Mouse (Mus musculus) midbrain, embryonic 13.5 days (tissue): ENCODE measurements at regions not wholly inside any gene's neighbourhood (a gene's known extent, or its start where the extent isn't known, plus 50 kb on each side); places are given as distances from the start of the nearest gene placed in this dataset.

Experiments
- ATAC-seq: fragments of 200-750 bp; cut with Nextera tagmentation; 2 replicates; pipeline ENCODE4 v1.8.0; 2017; ENCODE audit warnings: mild to moderate bottlenecking, moderate TSS enrichment, moderate library complexity
- H3K27ac ChIP-seq: fragments of 300-500 bp; sonication (generic); 2 replicates; pipeline ENCODE4 v1.5.1; 2015; ENCODE audit warnings: inconsistent platforms, mild to moderate bottlenecking, moderate library complexity
- H3K27me3 ChIP-seq: fragments of 300-500 bp; sonication (generic); 2 replicates; pipeline ENCODE4 v1.6.1; 2015; ENCODE audit warnings: mild to moderate bottlenecking, inconsistent platforms
- H3K36me3 ChIP-seq: fragments of 300-500 bp; sonication (generic); 2 replicates; pipeline ENCODE4 v1.6.1; 2015; ENCODE audit warnings: mild to moderate bottlenecking, inconsistent platforms
- H3K4me1 ChIP-seq: fragments of 300-500 bp; sonication (generic); replicated peaks from 2 replicates; pipeline ENCODE4 v1.6.1; 2015; ENCODE audit warnings: inconsistent platforms
- H3K4me2 ChIP-seq: fragments of 300-500 bp; sonication (generic); replicated peaks from 2 replicates; pipeline ENCODE4 v1.6.1; 2015; ENCODE audit warnings: moderate library complexity, mild to moderate bottlenecking, inconsistent platforms
- H3K4me3 ChIP-seq: fragments of 300-500 bp; sonication (generic); replicated peaks from 2 replicates; pipeline ENCODE4 v1.5.1; 2015; ENCODE audit warnings: mild to moderate bottlenecking, inconsistent platforms
- H3K9ac ChIP-seq: fragments of 300-500 bp; sonication (generic); replicated peaks from 2 replicates; pipeline ENCODE4 v1.6.1; 2015; ENCODE audit warnings: mild to moderate bottlenecking, inconsistent platforms
- H3K9me3 ChIP-seq: fragments of 300-500 bp; sonication (generic); 2 replicates; pipeline ENCODE4 v1.6.1; 2016; ENCODE audit warnings: mild to moderate bottlenecking, inconsistent platforms
- WGBS: fragments of 180-500 bp; shearing (Covaris S2); methylation state at CpG from one replicate; pipeline ENCODE4 v1.1.7; 2015; 5-methylcytosine and 5-hydroxymethylcytosine counted together

DNA sequence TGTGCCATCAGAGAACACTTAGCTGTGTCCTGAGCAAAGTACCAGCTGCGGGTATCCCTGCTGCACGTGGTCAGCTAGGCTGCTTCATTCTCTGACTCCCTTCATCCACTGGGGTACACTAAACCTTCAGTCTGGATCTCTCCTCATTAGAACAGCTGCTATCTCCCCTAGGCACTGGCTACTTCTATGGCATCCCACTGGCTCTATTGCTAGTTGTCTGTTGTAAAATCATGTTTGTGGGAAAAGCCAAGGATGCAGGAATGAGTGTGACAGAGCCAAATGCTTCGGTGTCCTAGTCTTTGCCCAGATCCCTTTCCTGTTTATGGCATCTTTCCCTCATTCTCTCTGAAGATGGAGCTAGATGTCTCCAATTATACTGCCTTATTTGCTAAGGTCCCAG, 440.9 kb downstream of the Nbas start:
- Histone ChIP-seq H3K27me3 (no peaks in the 10 kb centered on the region), H3K4me2 (no peak overlapping the region), H3K9me3 (no peaks in the 10 kb centered on the region), H3K9ac (no peak overlapping the region), H3K4me1 (peaks cover 3% of the 10 kb centered on the region; the same call in 1 of the 2 replicates), H3K36me3 (no peaks in the 10 kb centered on the region), H3K4me3 (no peak overlapping the region), H3K27ac (no peak overlapping the region)
- 87% methylated on average over 3 of the region's 3 CpGs for WGBS
- ATAC-seq: no peak

DNA sequence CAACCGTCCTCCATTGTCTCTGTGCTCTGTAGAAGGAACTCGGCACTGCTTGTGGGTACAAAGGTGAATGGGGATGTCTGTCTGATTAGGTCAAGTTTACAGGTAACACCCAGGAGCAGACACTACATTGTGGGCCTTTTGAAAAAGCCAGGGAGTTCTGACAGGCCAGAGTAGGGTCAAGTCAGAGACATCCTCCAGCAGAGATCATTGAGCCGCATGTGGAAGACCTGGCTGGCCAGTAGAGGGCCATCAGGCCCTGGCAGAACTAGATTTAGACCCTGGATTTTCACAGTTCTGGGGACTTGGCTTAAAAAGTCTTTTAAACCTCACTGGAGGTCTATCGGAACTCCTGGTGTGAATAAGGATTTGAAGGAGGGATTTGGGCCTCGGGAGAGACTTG, 438.8 kb downstream of the Nbas start:
- no peak overlapping the region for H3K4me3 ChIP-seq
- no peaks in the 10 kb centered on the region for H3K27me3 ChIP-seq
- no peak overlapping the region for H3K27ac ChIP-seq
- no peaks in the 10 kb centered on the region; the same call in 1 of the 2 replicates for H3K4me1 ChIP-seq
- no peaks in the 10 kb centered on the region for H3K36me3 ChIP-seq
- H3K9ac ChIP-seq: no peak overlapping the region
- H3K4me2 ChIP-seq: no peak overlapping the region
- 74% methylated on average over 5 of the region's 5 CpGs for WGBS
- ATAC-seq: no peak
- H3K9me3 ChIP-seq: no peaks in the 10 kb centered on the region

DNA sequence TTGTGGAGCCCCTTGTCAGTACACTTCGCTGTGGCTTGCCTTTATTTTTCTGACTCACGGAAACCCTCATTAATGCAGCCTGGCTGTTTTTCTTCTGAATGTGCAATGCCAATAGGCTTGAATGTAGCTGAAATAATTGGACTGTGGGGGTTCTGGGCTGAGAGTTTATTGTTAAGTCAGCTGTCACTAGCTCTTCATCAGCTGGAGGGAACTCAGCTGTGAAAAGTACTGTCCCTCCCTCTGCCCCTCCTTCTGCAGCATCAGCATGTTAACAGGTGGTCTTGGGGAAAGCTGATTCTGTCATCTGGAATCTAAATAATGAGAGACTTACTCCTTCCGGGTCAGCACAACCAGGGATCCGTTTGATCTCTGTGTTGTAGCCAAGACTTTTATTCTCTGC, 437.6 kb downstream of the Nbas start:
- H3K9me3 ChIP-seq: no peaks in the 10 kb centered on the region
- H3K4me1 ChIP-seq: no peaks in the 10 kb centered on the region; the same call in 1 of the 2 replicates
- no peaks in the 10 kb centered on the region for H3K36me3 ChIP-seq
- peak; percentile 73 for ATAC-seq
- H3K4me3 ChIP-seq: no peak overlapping the region
- H3K9ac ChIP-seq: no peak overlapping the region
- H3K4me2 ChIP-seq: no peak overlapping the region
- H3K27ac ChIP-seq: no peak overlapping the region
- WGBS: 32% methylated on average over 4 of the region's 4 CpGs
- H3K27me3 ChIP-seq: no peaks in the 10 kb centered on the region

DNA sequence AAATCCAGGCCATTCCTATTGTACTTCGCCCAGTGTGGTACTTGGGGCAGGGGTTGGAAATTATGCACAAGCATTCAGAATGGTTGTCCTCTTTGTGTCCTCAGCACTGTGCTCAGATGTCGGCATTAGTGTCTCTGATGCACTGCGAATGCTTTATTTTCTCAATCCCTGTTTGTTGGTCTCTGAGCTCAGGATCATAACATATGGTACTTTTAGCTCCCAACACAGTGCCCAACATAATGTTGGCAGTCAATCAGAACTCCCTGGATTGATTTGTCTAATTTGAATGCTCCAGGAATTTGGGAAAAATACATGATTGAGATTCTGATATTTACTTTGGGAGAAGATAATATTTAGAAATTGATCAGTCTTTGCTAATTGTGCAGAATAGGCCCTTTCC, 434.7 kb downstream of the Nbas start:
- H3K27me3 ChIP-seq: no peaks in the 10 kb centered on the region
- no peak overlapping the region for H3K27ac ChIP-seq
- no peak overlapping the region for H3K4me2 ChIP-seq
- peak; percentile 45; the same call in 1 of the 2 replicates for ATAC-seq
- no peak overlapping the region for H3K9ac ChIP-seq
- no peaks in the 10 kb centered on the region for H3K9me3 ChIP-seq
- no peaks in the 10 kb centered on the region; the same call in 1 of the 2 replicates for H3K4me1 ChIP-seq
- H3K36me3 ChIP-seq: no peaks in the 10 kb centered on the region
- WGBS: 77% methylated on average over 3 of the region's 3 CpGs
- no peak overlapping the region for H3K4me3 ChIP-seq

DNA sequence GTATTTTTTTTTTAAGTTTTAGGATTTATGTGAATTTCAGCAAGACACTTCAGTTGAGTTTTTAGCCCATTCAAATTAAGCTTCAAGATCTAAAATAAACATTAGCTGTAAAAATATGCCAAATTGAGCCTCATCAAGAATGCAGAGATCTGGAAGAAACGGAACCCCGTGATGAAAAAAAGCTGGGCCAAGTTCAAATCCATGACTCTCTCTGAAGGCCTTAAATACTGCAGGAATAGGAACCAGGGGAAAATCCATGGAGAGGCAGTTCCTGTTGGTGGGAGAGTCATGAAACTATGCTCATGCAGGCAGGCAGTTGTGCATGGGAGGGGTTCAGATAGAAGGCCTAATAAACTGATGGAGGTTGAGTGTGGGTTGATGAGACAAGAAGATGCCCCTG, 430.9 kb downstream of the Nbas start:
- no peaks in the 10 kb centered on the region for H3K9me3 ChIP-seq
- H3K36me3 ChIP-seq: no peaks in the 10 kb centered on the region
- WGBS: 95% methylated on average over 2 of the region's 2 CpGs
- no peak overlapping the region for H3K27ac ChIP-seq
- H3K4me2 ChIP-seq: no peak overlapping the region
- no peaks in the 10 kb centered on the region; the same call in 1 of the 2 replicates for H3K4me1 ChIP-seq
- H3K9ac ChIP-seq: no peak overlapping the region
- no peak for ATAC-seq
- no peak overlapping the region for H3K4me3 ChIP-seq
- no peaks in the 10 kb centered on the region for H3K27me3 ChIP-seq

DNA sequence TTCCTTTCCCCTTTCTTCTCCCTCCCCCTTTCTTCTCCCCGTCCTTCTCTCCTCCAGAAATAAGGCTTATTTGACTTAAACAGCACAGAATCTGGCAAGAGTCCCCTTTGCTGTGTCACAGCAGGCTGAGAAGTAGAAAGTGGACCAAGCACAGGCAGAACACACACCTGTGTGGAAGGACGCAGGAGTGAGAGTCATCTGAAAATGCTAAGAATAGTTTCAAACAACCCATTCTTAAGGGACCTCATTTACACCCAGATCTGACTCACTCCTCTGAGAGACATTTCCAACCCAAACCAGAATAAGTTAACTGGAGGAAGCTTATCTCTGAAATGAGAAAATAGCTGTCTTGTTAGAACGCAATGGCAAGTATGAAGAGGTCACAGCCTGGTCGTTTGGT, 429.9 kb downstream of the Nbas start:
- H3K4me2 ChIP-seq: no peak overlapping the region
- ATAC-seq: no peak
- no peaks in the 10 kb centered on the region for H3K36me3 ChIP-seq
- WGBS: 69% methylated on average over 4 of the region's 4 CpGs
- H3K4me3 ChIP-seq: no peak overlapping the region
- no peaks in the 10 kb centered on the region for H3K9me3 ChIP-seq
- H3K27ac ChIP-seq: no peak overlapping the region
- H3K4me1 ChIP-seq: no peaks in the 10 kb centered on the region; the same call in 1 of the 2 replicates
- no peaks in the 10 kb centered on the region for H3K27me3 ChIP-seq
- no peak overlapping the region for H3K9ac ChIP-seq

DNA sequence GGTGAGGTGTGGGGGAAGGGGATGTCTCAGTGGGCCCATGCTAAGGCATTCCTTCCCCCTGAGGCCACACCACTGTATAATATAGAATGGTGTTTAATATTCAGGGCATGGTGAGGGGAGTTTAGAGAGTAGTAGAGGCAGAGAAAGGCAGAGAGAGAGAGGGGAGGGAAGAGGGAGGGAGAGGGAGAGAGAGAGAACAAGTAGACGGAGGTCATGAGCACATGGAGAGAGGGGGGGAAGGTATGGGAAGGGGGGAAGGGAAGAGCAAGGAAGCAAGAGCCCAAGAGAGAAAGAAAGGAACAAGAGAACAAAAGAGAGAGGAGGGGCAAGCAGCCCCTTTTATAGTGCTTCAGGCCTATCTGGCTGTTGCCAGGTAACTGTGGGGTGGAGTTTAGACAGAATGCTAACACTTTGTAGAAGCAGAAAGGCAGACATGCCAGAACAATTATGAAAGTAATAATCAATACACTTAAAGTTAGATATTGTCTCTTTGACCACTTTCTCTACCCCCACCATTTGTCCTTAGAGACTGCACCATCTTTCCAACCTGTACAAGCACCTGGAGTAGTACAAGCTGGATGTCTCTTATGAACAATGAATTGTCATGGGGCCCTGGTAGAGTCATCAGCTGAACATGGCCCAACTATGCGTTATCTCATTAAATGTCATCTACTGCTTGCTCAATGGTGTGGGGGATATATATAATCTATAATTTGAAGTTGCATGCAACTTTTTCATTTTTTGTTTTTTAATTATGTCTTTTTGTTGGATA, 422.6 kb downstream of the Nbas start:
- WGBS: 44% methylated on average over 2 of the region's 2 CpGs
- peaks cover 8% of the 10 kb centered on the region for H3K4me1 ChIP-seq
- no peaks in the 10 kb centered on the region for H3K27me3 ChIP-seq
- no peak overlapping the region for H3K4me2 ChIP-seq
- no peak overlapping the region for H3K27ac ChIP-seq
- H3K4me3 ChIP-seq: no peak overlapping the region
- H3K9ac ChIP-seq: no peak overlapping the region
- H3K36me3 ChIP-seq: no peaks in the 10 kb centered on the region
- ATAC-seq: peak; percentile 68
- no peaks in the 10 kb centered on the region for H3K9me3 ChIP-seq

DNA sequence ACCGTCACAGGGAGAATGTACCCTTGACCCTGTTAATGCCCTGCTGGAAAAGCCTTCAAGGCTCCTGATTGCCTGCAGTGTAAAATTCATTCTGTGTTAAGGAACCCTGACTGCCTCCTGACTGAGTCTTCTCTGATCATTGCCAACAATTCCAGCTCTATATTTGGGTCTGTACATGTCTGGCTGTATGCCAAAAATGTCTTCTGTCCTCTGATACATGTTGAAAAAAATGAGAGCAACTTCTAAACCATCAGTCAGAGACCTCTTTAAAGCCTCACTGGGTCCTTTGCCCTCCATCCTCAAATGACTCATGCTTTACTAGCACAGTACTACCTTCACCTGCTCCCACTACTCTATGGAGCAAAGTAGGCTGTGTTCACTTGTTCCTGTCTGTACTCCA, 408.3 kb downstream of the Nbas start:
- no peak overlapping the region for H3K4me3 ChIP-seq
- no peaks in the 10 kb centered on the region for H3K27me3 ChIP-seq
- no peak overlapping the region for H3K27ac ChIP-seq
- no peaks in the 10 kb centered on the region for H3K4me1 ChIP-seq
- ATAC-seq: no peak
- WGBS: 74% methylated on average over 1 of the region's 1 CpGs
- no peak overlapping the region for H3K4me2 ChIP-seq
- H3K9ac ChIP-seq: no peak overlapping the region
- no peaks in the 10 kb centered on the region for H3K9me3 ChIP-seq
- H3K36me3 ChIP-seq: no peaks in the 10 kb centered on the region

DNA sequence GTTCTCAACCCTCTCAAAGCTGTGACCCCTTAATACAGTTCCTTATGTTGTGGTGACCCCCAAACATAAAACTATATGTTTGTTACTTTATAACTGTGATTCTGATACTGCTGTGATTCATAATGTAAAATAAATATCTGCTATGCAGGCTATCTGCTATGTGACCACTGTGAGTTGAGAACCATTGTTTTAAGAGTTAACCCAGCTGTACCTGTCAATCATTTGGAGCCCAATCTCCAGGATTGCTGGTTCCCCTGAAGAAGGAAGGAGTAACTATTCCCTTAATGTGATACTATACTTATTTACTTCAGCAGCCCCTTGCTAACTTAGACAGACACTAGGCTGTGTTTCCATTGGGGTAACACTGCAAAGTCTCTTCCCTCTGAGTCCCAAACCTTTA, 400.5 kb downstream of the Nbas start:
- H3K36me3 ChIP-seq: no peaks in the 10 kb centered on the region
- H3K27me3 ChIP-seq: no peaks in the 10 kb centered on the region
- no peak overlapping the region for H3K9ac ChIP-seq
- no peaks in the 10 kb centered on the region for H3K4me1 ChIP-seq
- H3K4me3 ChIP-seq: no peak overlapping the region
- no peak overlapping the region for H3K27ac ChIP-seq
- no peak overlapping the region for H3K4me2 ChIP-seq
- no peaks in the 10 kb centered on the region for H3K9me3 ChIP-seq
- ATAC-seq: no peak

DNA sequence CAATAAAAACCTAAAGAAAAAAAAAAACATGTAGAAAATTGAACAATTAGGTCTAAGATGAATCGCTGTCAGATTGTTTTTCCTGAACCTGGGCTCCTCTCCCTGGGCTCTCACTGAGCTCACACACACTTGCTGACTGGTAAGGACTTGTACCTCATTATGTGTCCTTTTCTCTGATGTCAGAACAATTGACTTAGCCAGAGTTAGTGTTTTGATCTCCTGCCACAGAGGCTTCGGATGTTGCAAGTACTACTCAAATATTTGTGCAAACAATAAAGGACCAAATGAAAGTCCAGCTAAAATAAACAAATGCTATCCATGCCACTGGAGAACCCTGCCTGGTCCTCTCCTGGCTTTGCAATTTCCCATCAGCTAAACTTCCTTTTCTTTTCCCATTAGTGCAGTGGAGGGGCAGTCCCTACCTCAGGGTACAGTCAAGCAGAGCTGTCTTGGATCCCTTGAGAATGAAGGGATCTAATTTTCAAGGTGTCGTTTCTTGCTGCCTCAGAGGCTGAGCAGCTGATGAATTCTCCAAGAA, 399.6 kb downstream of the Nbas start:
- 74% methylated on average over 3 of the region's 3 CpGs for WGBS
- no peaks in the 10 kb centered on the region for H3K36me3 ChIP-seq
- no peak overlapping the region for H3K4me2 ChIP-seq
- H3K27ac ChIP-seq: no peak overlapping the region
- no peak overlapping the region for H3K9ac ChIP-seq
- ATAC-seq: no peak
- H3K9me3 ChIP-seq: no peaks in the 10 kb centered on the region
- H3K4me1 ChIP-seq: no peaks in the 10 kb centered on the region
- no peaks in the 10 kb centered on the region for H3K27me3 ChIP-seq
- no peak overlapping the region for H3K4me3 ChIP-seq

DNA sequence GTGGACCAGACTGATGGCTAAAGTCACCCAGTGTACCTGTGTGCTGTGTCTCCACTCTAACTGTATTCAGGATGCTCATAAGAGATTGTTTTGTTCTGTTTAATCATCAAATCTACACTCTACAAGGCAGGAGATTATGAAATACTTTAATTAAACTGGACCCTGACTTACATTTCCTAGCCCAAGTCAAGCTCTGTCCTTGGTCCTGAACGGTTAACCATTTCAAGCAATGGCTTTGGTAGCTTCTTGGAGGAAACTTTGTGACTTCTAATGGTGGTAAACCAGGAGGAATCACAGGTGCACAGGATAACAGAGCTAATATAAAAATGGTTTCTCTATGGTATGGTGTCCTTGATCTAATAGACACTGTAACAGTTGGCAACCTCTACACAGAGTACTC, 370.4 kb downstream of the Nbas start:
- H3K27me3 ChIP-seq: no peaks in the 10 kb centered on the region
- H3K4me1 ChIP-seq: no peaks in the 10 kb centered on the region
- no peak overlapping the region for H3K9ac ChIP-seq
- ATAC-seq: no peak
- H3K9me3 ChIP-seq: no peaks in the 10 kb centered on the region
- H3K4me2 ChIP-seq: no peak overlapping the region
- H3K4me3 ChIP-seq: no peak overlapping the region
- H3K27ac ChIP-seq: no peak overlapping the region
- WGBS: 63% methylated on average over 1 of the region's 1 CpGs
- H3K36me3 ChIP-seq: no peaks in the 10 kb centered on the region
